Mouse (Mus musculus) limb, embryonic 14.5 days (tissue): Measurements from ENCODE around the gene Stim2. TPM values are rescaled to one million over a fixed set of nuclear protein-coding genes. Genes with fewer than 3 reads are reported as not detected.
A peak's percentile ranks its signal among the peaks of the same experiment; 100 is the strongest.

Source experiments
- ATAC-seq: fragments of 200-750 bp; cut with Nextera tagmentation; 2 replicates; pipeline ENCODE4 v1.8.0; 2017; ENCODE audit warnings: low read depth, moderate number of reproducible peaks, moderate TSS enrichment; ENCODE audit not compliant: low FRiP score
- DNase-seq: peaks from one replicate; pipeline ENCODE4 v3.0.0-alpha.2; 2015; ENCODE audit warnings: low spot score
- H3K27ac ChIP-seq: fragments of 300-500 bp; sonication (generic); replicated peaks from 2 replicates; pipeline ENCODE4 v1.5.1; 2014; ENCODE audit warnings: low read depth, mild to moderate bottlenecking, low read length, moderate library complexity, mixed read lengths
- H3K27me3 ChIP-seq: fragments of 300-500 bp; sonication (generic); 2 replicates; pipeline ENCODE4 v1.6.1; 2014; ENCODE audit warnings: low read length, mixed read lengths; ENCODE audit not compliant: control insufficient read depth, insufficient read depth
- H3K36me3 ChIP-seq: fragments of 300-500 bp; sonication (generic); 2 replicates; pipeline ENCODE4 v1.6.1; 2014; ENCODE audit warnings: mild to moderate bottlenecking, low read length, moderate library complexity, mixed read lengths; ENCODE audit not compliant: control insufficient read depth, insufficient read depth
- H3K4me1 ChIP-seq: fragments of 300-500 bp; sonication (generic); 2 replicates; pipeline ENCODE4 v1.6.1; 2014; ENCODE audit warnings: antibody characterized with exemption, low read length, mixed read lengths; ENCODE audit not compliant: control insufficient read depth, insufficient read depth
- H3K4me2 ChIP-seq: fragments of 300-500 bp; sonication (generic); replicated peaks from 2 replicates; pipeline ENCODE4 v1.6.1; 2014; ENCODE audit warnings: low read depth, mild to moderate bottlenecking, low read length, moderate library complexity; ENCODE audit not compliant: severe bottlenecking
- H3K4me3 ChIP-seq: fragments of 300-500 bp; sonication (generic); replicated peaks from 2 replicates; pipeline ENCODE4 v1.5.1; 2014; ENCODE audit warnings: low read length
- H3K9ac ChIP-seq: fragments of 300-500 bp; sonication (generic); 2 replicates; pipeline ENCODE4 v1.6.1; 2014; ENCODE audit warnings: mild to moderate bottlenecking, low read depth, low read length, moderate library complexity; ENCODE audit not compliant: severe bottlenecking
- H3K9me3 ChIP-seq: fragments of 300-500 bp; sonication (generic); 2 replicates; pipeline ENCODE4 v1.6.1; 2016; ENCODE audit warnings: low read length; ENCODE audit not compliant: control insufficient read depth
- POLR2A ChIP-seq: fragments of 200-500 bp; IDR thresholded peaks from 2 replicates; pipeline ENCODE4 v1.8.0; 2012; ENCODE audit warnings: inconsistent platforms, mild to moderate bottlenecking, moderate library complexity, borderline replicate concordance; ENCODE audit not compliant: insufficient read depth, insufficient read length; ENCODE audit errors: extremely low read depth
- WGBS: fragments of 180-500 bp; shearing (Covaris S2); extraction: QIAGEN DNeasy Blood & Tissue Kit; methylation state at CpG from one replicate; pipeline ENCODE4 v1.1.7; 2014; 5-methylcytosine and 5-hydroxymethylcytosine counted together
- polyA plus RNA-seq, 2 experiments: library from polyadenylated mRNA; depleted of rRNA in 1 of 2; stranded (reverse) in 1 of 2; unstranded in 1 of 2; fragments of >200 nt; fragmentation: Nextera tagmentation in 1 of 2; extraction: Ambion mirVana in 1 of 2; gene quantifications; 2 replicates each; pipeline versions ENCODE4 v1.2.1 to v1.2.3; 2012 to 2014

Stim2 gene
- polyA plus RNA-seq, 2 experiments, result 13.6 to 27.4 TPM

DNA sequence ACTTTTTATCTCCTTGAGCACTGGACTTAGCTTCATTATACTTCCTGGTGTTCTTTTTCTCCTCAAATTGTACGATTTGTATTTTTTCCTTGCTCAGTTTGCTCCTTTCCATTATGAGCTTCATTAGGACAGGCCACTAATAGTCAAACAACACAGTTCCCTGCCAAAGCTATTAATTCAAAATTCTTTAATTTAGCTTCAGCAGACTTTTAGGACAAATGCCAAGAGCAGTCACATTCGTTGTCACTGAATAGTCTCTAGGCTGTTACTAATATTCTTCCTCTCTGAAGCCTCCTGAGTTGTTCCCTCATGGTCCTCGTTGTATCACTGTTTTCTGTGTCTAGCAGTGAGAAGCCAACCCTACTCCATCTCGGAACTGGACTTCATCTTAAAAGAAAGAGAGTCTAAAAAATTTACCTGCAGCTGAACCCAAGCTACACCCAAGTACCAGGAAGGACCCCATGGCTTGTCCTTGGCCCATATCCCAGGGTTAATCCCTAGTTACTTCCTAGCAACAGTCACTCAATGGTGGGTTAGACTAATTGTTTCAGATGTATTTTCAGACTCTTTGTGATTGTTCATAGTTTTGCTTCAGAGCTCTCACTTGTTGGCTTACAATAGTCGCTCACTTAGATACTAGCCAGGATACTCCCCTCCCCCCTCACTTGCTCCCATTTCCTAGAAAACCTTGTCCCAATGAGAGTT, 149.9 kb downstream of the Stim2 start:
- TF ChIP-seq POLR2A, result no peak
- 83% methylated on average over 5 of the region's 5 CpGs for WGBS
- H3K4me2 ChIP-seq, result no peak overlapping the region

GRCm38 (mm10) chr5:54154503-54155226, 156.4 kb downstream of the Stim2 start:
- 0 out of 2 replicates have a peak, but pooled peaks cover 7% of the 10 kb centered on the region for H3K27me3 ChIP-seq
- H3K36me3 ChIP-seq, result no peaks in the 10 kb centered on the region
- TF ChIP-seq POLR2A, result no peak
- H3K4me2 ChIP-seq, result peak overlapping the region; percentile 26; the same call in 1 of the 2 replicates
- H3K4me1 ChIP-seq, result peaks cover 17% of the 10 kb centered on the region
- H3K9me3 ChIP-seq, result no peaks in the 10 kb centered on the region
- no peak overlapping the region for H3K9ac ChIP-seq
- H3K4me3 ChIP-seq, result no peak overlapping the region
- DNase-seq (peak; percentile 86), ATAC-seq (no peak)
- no peak overlapping the region for H3K27ac ChIP-seq
- 24% methylated on average over 13 of the region's 13 CpGs for whole genome bisulfite sequencing

More for the DNA sequence above, 149.9 kb downstream of the Stim2 start:
- ATAC-seq (no peak), DNase-seq (no peak)
- Histone ChIP-seq H3K36me3 (no peaks in the 10 kb centered on the region), H3K27ac (no peak overlapping the region), H3K9me3 (no peaks in the 10 kb centered on the region), H3K4me3 (no peak overlapping the region), H3K4me1 (no peaks in the 10 kb centered on the region), H3K27me3 (no peaks in the 10 kb centered on the region), H3K9ac (no peak overlapping the region)

DNA sequence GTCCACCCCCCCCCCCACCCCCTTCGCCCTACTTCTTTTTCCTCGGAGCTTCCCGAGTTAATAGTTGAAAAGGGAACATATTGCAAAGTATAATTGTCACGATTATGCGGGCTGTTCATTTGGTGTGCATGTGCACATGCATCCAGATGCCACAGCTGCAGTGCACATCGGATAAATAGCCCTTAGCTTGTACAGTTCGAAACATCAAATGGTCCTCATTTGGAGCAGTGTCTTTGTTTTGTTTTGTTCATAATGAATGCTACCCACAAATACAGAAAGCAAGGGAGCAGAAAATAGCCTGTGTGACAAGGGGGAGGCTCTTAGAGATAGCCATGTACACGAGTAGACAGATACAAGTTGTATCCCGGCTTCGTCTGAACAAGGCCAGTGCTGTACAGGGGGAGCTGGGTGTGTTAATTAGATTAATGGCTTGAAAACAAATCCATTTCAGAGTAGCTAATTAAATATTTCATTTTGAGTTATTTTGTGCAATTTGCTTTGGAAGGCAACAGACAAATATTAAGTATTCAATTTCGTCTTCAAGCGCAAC, 157.0 kb downstream of the Stim2 start:
- H3K9ac ChIP-seq, result no peak overlapping the region
- H3K4me3 ChIP-seq, result no peak overlapping the region
- DNase-seq (no peak), ATAC-seq (no peak)
- WGBS, result 61% methylated on average over 12 of the region's 12 CpGs
- H3K27me3 ChIP-seq, result 0 out of 2 replicates have a peak, but pooled peaks cover 7% of the 10 kb centered on the region
- peaks cover 17% of the 10 kb centered on the region for H3K4me1 ChIP-seq
- no peaks in the 10 kb centered on the region for H3K9me3 ChIP-seq
- TF ChIP-seq POLR2A, result no peak
- peak overlapping the region; percentile 26; the same call in 1 of the 2 replicates for H3K4me2 ChIP-seq
- H3K36me3 ChIP-seq, result no peaks in the 10 kb centered on the region
- H3K27ac ChIP-seq, result no peak overlapping the region

GRCm38 (mm10) chr5:54155916-54156315, 157.6 kb downstream of the Stim2 start:
- no peak for DNase-seq

DNA sequence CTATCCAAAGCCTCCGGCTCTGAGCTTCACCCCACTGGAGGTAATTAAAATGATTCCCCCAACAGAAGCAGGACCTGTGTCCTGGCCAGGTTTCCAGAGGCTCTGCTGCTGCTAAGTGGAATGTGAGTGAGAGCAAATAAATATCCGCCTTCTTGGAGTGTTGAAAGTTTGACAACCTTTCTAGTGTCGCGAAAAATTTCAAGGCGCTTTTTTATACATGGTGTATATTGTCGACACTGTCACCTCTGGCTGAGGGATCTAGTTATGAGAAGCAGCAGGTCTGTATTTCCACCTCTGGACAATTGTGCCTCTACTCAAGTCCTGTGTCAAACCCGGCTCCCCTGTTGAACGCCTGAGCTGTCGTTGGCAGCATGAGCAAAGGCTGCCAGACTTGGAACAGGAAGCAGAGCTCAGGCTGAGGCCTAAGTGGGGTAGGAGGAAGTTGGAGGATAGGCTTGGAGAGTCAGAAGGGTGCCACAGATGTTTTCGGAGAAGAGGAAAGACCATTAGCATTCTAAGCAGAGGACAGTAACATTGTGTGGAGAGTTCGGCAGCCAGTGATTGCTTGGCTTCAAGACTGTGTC, 158.7 kb downstream of the Stim2 start:
- no peak for TF ChIP-seq POLR2A
- H3K27ac ChIP-seq, result no peak overlapping the region
- 47% methylated on average over 11 of the region's 11 CpGs for WGBS
- 0 out of 2 replicates have a peak, but pooled peaks cover 7% of the 10 kb centered on the region for H3K27me3 ChIP-seq
- no peaks in the 10 kb centered on the region for H3K36me3 ChIP-seq
- ATAC-seq (no peak), DNase-seq (no peak)
- no peaks in the 10 kb centered on the region for H3K9me3 ChIP-seq
- peaks cover 17% of the 10 kb centered on the region for H3K4me1 ChIP-seq
- H3K4me3 ChIP-seq, result no peak overlapping the region
- H3K9ac ChIP-seq, result no peak overlapping the region
- peak overlapping the region; percentile 14; the same call in 1 of the 2 replicates for H3K4me2 ChIP-seq

More at GRCm38 (mm10) chr5:54155916-54156315, 157.6 kb downstream of the Stim2 start:
- Histone ChIP-seq H3K4me1 (peaks cover 17% of the 10 kb centered on the region), H3K4me2 (no peak overlapping the region), H3K27me3 (0 out of 2 replicates have a peak, but pooled peaks cover 7% of the 10 kb centered on the region), H3K9me3 (no peaks in the 10 kb centered on the region), H3K27ac (no peak overlapping the region), H3K9ac (no peak overlapping the region), H3K36me3 (no peaks in the 10 kb centered on the region), H3K4me3 (no peak overlapping the region)
- WGBS, result 73% methylated on average over 4 of the region's 4 CpGs
- no peak for TF ChIP-seq POLR2A
- no peak for ATAC-seq
